ENCODE assay signal across 16 mouse cellular contexts in genomic region chr10:30883085-30883760, GRCm38 (mm10). TPM values are rescaled to one million over a fixed set of nuclear protein-coding genes. Genes with fewer than 3 reads are reported as not detected.
DNase-seq lines count a peak whose midpoint lies in the region; ATAC-seq and TF ChIP-seq lines count a peak whose summit lies in the region.
"Had no signal": no experiment of that assay in that cellular context is flagged by ENCODE, and none has a peak within 500 bp of the region (broad histone marks: within the 10 kb centered on the region; RNA-seq: fewer than 3 reads in every experiment).

No protein-coding gene starts in this region.

- TF ChIP-seq CTCF in G1E (IDR thresholded peaks at IDR 0.05; ENCODE audit: low read depth, low read length), result no peak

- no peak overlapping the region for H3K4me2 ChIP-seq in forebrain, embryonic 14.5 days (ENCODE audit: low read length)
- no peak overlapping the region for H3K4me2 ChIP-seq in forebrain, embryonic 16.5 days (ENCODE audit: low read length)
- H3K4me2 ChIP-seq in hindbrain, embryonic 14.5 days (replicated peaks), result no peak overlapping the region
- H3K4me2 ChIP-seq in midbrain, embryonic 14.5 days (ENCODE audit: low read length), result no peak overlapping the region
- H3K4me2 ChIP-seq: liver, embryonic 15.5 days had no signal

- no peaks in the 10 kb centered on the region for H3K36me3 ChIP-seq in forebrain, embryonic 14.5 days (ENCODE audit: control insufficient read depth, insufficient read depth, low read length)
- no peaks in the 10 kb centered on the region for H3K36me3 ChIP-seq in forebrain, embryonic 16.5 days (ENCODE audit: control insufficient read depth, insufficient read depth)
- no peaks in the 10 kb centered on the region for H3K36me3 ChIP-seq in G1E (replicated peaks)
- no peaks in the 10 kb centered on the region for H3K36me3 ChIP-seq in hindbrain, embryonic 14.5 days (replicated peaks; ENCODE audit: control insufficient read depth, insufficient read depth)
- H3K36me3 ChIP-seq in midbrain, embryonic 14.5 days (ENCODE audit: control insufficient read depth, insufficient read depth, low read length), result no peaks in the 10 kb centered on the region
- H3K36me3 ChIP-seq: liver, embryonic 15.5 days had no signal

- intact Hi-C loops in gastrocnemius, postnatal 36 days (cut with DNase I), result no loop called here

- no peaks in the 10 kb centered on the region for H3K9me3 ChIP-seq in forebrain, embryonic 14.5 days (replicated peaks; ENCODE audit: control insufficient read depth, low read length)
- H3K9me3 ChIP-seq in forebrain, embryonic 16.5 days (ENCODE audit: control insufficient read depth, low read length), result no peaks in the 10 kb centered on the region
- no peaks in the 10 kb centered on the region for H3K9me3 ChIP-seq in G1E (replicated peaks)
- no peaks in the 10 kb centered on the region for H3K9me3 ChIP-seq in hindbrain, embryonic 14.5 days (ENCODE audit: control insufficient read depth, low read length)
- no peaks in the 10 kb centered on the region for H3K9me3 ChIP-seq in midbrain, embryonic 14.5 days (ENCODE audit: control insufficient read depth, low read length)
- H3K9me3 ChIP-seq: liver, embryonic 15.5 days had no signal

- peak; percentile 14 for DNase-seq in forebrain, embryonic 14.5 days (ENCODE audit: low spot score)
- DNase-seq in G1E (ENCODE audit: low spot score), result peak; percentile 2
- no peak for DNase-seq in hindbrain, embryonic 14.5 days (ENCODE audit: low spot score)
- peak; percentile 31 for DNase-seq in midbrain, embryonic 14.5 days
- no peak for DNase-seq in adrenal gland, postnatal 36 days
- DNase-seq in gastrocnemius, postnatal 36 days, result no peak
- no peak for DNase-seq in frontal cortex, postnatal 36 days (ENCODE audit: low spot score in 2 of 2)
- DNase-seq: adrenal gland, postnatal 14 days; cerebellum, postnatal 36 days; heart, adult 11 months; layer of hippocampus, adult 9-11 months; left cerebral cortex, postnatal 4 days; lung, postnatal 36 days; right cerebral cortex, adult 18-20 months had no signal

- ATAC-seq in forebrain, embryonic 14.5 days, result no peak
- no peak; the same call in 1 of the 2 replicates for ATAC-seq in forebrain, embryonic 16.5 days
- ATAC-seq in G1E (ENCODE audit: extremely low read depth, insufficient number of reproducible peaks, low FRiP score, poor library complexity, severe bottlenecking), result no peak
- peak; percentile 68 for ATAC-seq in hindbrain, embryonic 14.5 days (ENCODE audit: low FRiP score)
- ATAC-seq in midbrain, embryonic 14.5 days (ENCODE audit: low FRiP score, low TSS enrichment), result no peak

- WGBS in forebrain, embryonic 14.5 days, result 44% methylated on average over 4 of the region's 4 CpGs
- 43% methylated on average over 4 of the region's 4 CpGs for WGBS in forebrain, embryonic 16.5 days
- WGBS in hindbrain, embryonic 14.5 days, result 30% methylated on average over 4 of the region's 4 CpGs
- 47% methylated on average over 4 of the region's 4 CpGs for WGBS in midbrain, embryonic 14.5 days

- H3K4me3 ChIP-seq in forebrain, embryonic 14.5 days (ENCODE audit: low read depth, low read length), result no peak overlapping the region
- H3K4me3 ChIP-seq in forebrain, embryonic 16.5 days (replicated peaks; ENCODE audit: low read length), result no peak overlapping the region
- H3K4me3 ChIP-seq in G1E (ENCODE audit: low read depth, low read length), result no peak overlapping the region
- no peak overlapping the region for H3K4me3 ChIP-seq in hindbrain, embryonic 14.5 days (replicated peaks; ENCODE audit: low read length)
- H3K4me3 ChIP-seq in midbrain, embryonic 14.5 days (replicated peaks; ENCODE audit: low read depth, low read length), result no peak overlapping the region
- H3K4me3 ChIP-seq: liver, embryonic 15.5 days had no signal

- no peaks in the 10 kb centered on the region for H3K4me1 ChIP-seq in forebrain, embryonic 14.5 days (ENCODE audit: control insufficient read depth, insufficient read depth, low read length)
- no peaks in the 10 kb centered on the region; the same call in 1 of the 2 replicates for H3K4me1 ChIP-seq in forebrain, embryonic 16.5 days (replicated peaks; ENCODE audit: control insufficient read depth, insufficient read depth, low read length)
- H3K4me1 ChIP-seq in G1E (ENCODE audit: insufficient read depth, low read depth, low read length), result no peaks in the 10 kb centered on the region
- H3K4me1 ChIP-seq in hindbrain, embryonic 14.5 days (replicated peaks; ENCODE audit: control insufficient read depth, insufficient read depth, low read length), result no peaks in the 10 kb centered on the region
- no peaks in the 10 kb centered on the region for H3K4me1 ChIP-seq in midbrain, embryonic 14.5 days (ENCODE audit: control insufficient read depth, insufficient read depth, low read length)
- H3K4me1 ChIP-seq: liver, embryonic 15.5 days had no signal

- H3K27ac ChIP-seq in forebrain, embryonic 14.5 days (ENCODE audit: low read depth, low read length), result no peak overlapping the region
- no peak overlapping the region for H3K27ac ChIP-seq in forebrain, embryonic 16.5 days (ENCODE audit: low read length)
- no peak overlapping the region for H3K27ac ChIP-seq in hindbrain, embryonic 14.5 days
- H3K27ac ChIP-seq in midbrain, embryonic 14.5 days (replicated peaks; ENCODE audit: low read depth, low read length), result no peak overlapping the region
- H3K27ac ChIP-seq: liver, embryonic 15.5 days had no signal

- no peaks in the 10 kb centered on the region for H3K27me3 ChIP-seq in forebrain, embryonic 14.5 days (replicated peaks; ENCODE audit: control insufficient read depth, insufficient read depth, low read length)
- no peaks in the 10 kb centered on the region for H3K27me3 ChIP-seq in forebrain, embryonic 16.5 days (replicated peaks; ENCODE audit: control insufficient read depth, insufficient read depth, low read length)
- H3K27me3 ChIP-seq in G1E (ENCODE audit: insufficient read depth, low read length), result peaks cover 7% of the 10 kb centered on the region; the same call in 1 of the 2 replicates
- no peaks in the 10 kb centered on the region for H3K27me3 ChIP-seq in hindbrain, embryonic 14.5 days (ENCODE audit: control insufficient read depth, insufficient read depth, low read length)
- no peaks in the 10 kb centered on the region for H3K27me3 ChIP-seq in midbrain, embryonic 14.5 days (ENCODE audit: control insufficient read depth, insufficient read depth, low read length)
- H3K27me3 ChIP-seq: liver, embryonic 15.5 days had no signal

- H3K9ac ChIP-seq in forebrain, embryonic 14.5 days (ENCODE audit: low read length), result no peak overlapping the region
- no peak overlapping the region for H3K9ac ChIP-seq in forebrain, embryonic 16.5 days (replicated peaks; ENCODE audit: low read depth, low read length)
- H3K9ac ChIP-seq in hindbrain, embryonic 14.5 days, result no peak overlapping the region
- no peak overlapping the region for H3K9ac ChIP-seq in midbrain, embryonic 14.5 days (replicated peaks; ENCODE audit: low read length)
- H3K9ac ChIP-seq: liver, embryonic 15.5 days had no signal

RNA-seq across cellular contexts. Expression of gene Hey2, which starts 40.6 kb away (rescaled TPM):
- polyA plus RNA-seq in forebrain, embryonic 14.5 days (2014; fragmentation: Nextera tagmentation; extraction: Ambion mirVana), result 3.1 and 3.6 TPM in 2 replicates
- polyA plus RNA-seq in forebrain, embryonic 16.5 days (2015; fragmentation: Nextera tagmentation; extraction: Ambion mirVana), result 3.4 and 3.9 TPM in 2 replicates
- total RNA-seq in G1E (2014; fragmentation: Nextera tagmentation) (not detected in 2 replicates), G1E (2017) (0.44 and 0.52 TPM in 2 replicates)
- 0.02 TPM in 1 of 2 replicates, not detected in the other for polyA plus RNA-seq in G1E (2012)
- polyA plus RNA-seq in hindbrain, embryonic 14.5 days (2014; fragmentation: Nextera tagmentation; extraction: Ambion mirVana), result 5.3 and 5.6 TPM in 2 replicates
- polyA plus RNA-seq in midbrain, embryonic 14.5 days (2014; fragmentation: Nextera tagmentation; extraction: Ambion mirVana), result 2.5 and 3.0 TPM in 2 replicates
- total RNA-seq in adrenal gland, postnatal 36 days (2021), result 1 to 10 TPM; 1.1 to 1.4 TPM
- total RNA-seq in gastrocnemius, postnatal 36 days (2021), result under 1 TPM; 0.37 to 0.43 TPM

Comparison
In these comparisons a context has a peak if more than half of its experiments do, and no peak if none do; other contexts are left out.
1. DNase-seq: peak in forebrain, embryonic 14.5 days (single experiment), G1E (single experiment) and midbrain, embryonic 14.5 days (single experiment); none in hindbrain, embryonic 14.5 days (single experiment), adrenal gland, postnatal 36 days (0 of 2), gastrocnemius, postnatal 36 days (0 of 2) and frontal cortex, postnatal 36 days (0 of 2).